Mouse (Mus musculus) hindbrain, postnatal 0 days (tissue): ENCODE measurements around the gene Olfr364-ps1. TPM values are rescaled to one million over a fixed set of nuclear protein-coding genes. Genes with fewer than 3 reads are reported as not detected.

ENCODE experiments used
- ATAC-seq: fragments of 200-750 bp; cut with Nextera tagmentation; 2 replicates; pipeline ENCODE4 v1.8.0; 2017; ENCODE audit warnings: mild to moderate bottlenecking, moderate TSS enrichment, moderate library complexity
- DNase-seq: peaks from one replicate; pipeline ENCODE4 v3.0.0-alpha.2; 2015; ENCODE audit warnings: low spot score
- H3K27ac ChIP-seq: fragments of 300-500 bp; sonication (generic); 2 replicates; pipeline ENCODE4 v1.5.1; 2014; ENCODE audit warnings: mild to moderate bottlenecking
- H3K27me3 ChIP-seq: fragments of 300-500 bp; sonication (generic); 2 replicates; pipeline ENCODE4 v1.6.1; 2014; ENCODE audit warnings: low read length, mixed read lengths; ENCODE audit not compliant: insufficient read depth
- H3K36me3 ChIP-seq: fragments of 300-500 bp; sonication (generic); 2 replicates; pipeline ENCODE4 v1.6.1; 2014; ENCODE audit warnings: low read length, mixed read lengths; ENCODE audit not compliant: insufficient read depth
- H3K4me1 ChIP-seq: fragments of 300-500 bp; sonication (generic); 2 replicates; pipeline ENCODE4 v1.6.1; 2014; ENCODE audit warnings: antibody characterized with exemption, low read length, mixed read lengths; ENCODE audit not compliant: insufficient read depth
- H3K4me2 ChIP-seq: fragments of 300-500 bp; sonication (generic); 2 replicates; pipeline ENCODE4 v1.6.1; 2014; ENCODE audit warnings: low read depth, mild to moderate bottlenecking, low read length, moderate library complexity, mixed read lengths
- H3K4me3 ChIP-seq: fragments of 300-500 bp; sonication (generic); 2 replicates; pipeline ENCODE4 v1.5.1; 2014; ENCODE audit warnings: low read length
- H3K9ac ChIP-seq: fragments of 300-500 bp; sonication (generic); replicated peaks from 2 replicates; pipeline ENCODE4 v1.6.1; 2014; ENCODE audit warnings: mild to moderate bottlenecking, low read length, moderate library complexity, mixed read lengths
- H3K9me3 ChIP-seq: fragments of 300-500 bp; sonication (generic); 2 replicates; pipeline ENCODE4 v1.6.1; 2016; ENCODE audit warnings: low read length, mixed read lengths
- CTCF ChIP-seq: IDR thresholded peaks from 2 replicates; pipeline ENCODE4 v1.5.1; 2016; ENCODE audit warnings: antibody characterized with exemption, control low read depth, low read depth
- WGBS: fragments of 180-500 bp; shearing (Covaris S2); extraction: QIAGEN DNeasy Blood & Tissue Kit; methylation state at CpG from one replicate; pipeline ENCODE4 v1.1.7; 2014; 5-methylcytosine and 5-hydroxymethylcytosine counted together
- polyA plus RNA-seq: library from polyadenylated mRNA; unstranded; fragments of >200 nt; fragmentation: Nextera tagmentation; extraction: Ambion mirVana; gene quantifications from 2 replicates; pipeline ENCODE4 v1.2.1, GENCODE M21; 2015
- total RNA-seq: library from RNA; depleted of rRNA; stranded (reverse); fragments of >200 nt; gene quantifications from 2 replicates; pipeline ENCODE4 v1.2.3, GENCODE M21; 2014; rRNA removed

Gene Olfr364-ps1
- not detected in 2 replicates for total RNA-seq
- not detected in 2 replicates for polyA plus RNA-seq

DNA sequence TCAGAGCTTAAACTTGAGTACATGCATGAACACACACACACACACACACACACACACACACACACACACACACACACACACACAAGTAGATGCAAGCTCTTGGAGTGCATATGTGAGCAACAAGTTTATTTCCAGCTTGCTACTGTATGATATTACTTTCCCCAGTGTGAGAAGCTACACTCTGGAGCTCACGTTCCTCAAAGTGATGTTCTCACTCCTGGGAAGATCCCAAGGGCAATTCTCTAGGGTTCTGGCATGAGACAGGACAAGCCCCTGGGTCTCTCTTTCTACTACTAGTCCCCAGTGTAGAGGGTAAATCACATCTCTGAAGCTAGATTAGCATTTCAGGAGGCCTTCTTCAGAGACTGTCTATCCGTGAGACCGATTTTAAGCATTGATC is at the start of gene Olfr364-ps1:
Gene Olfr364-ps1 (plus strand): TSS at position 301 of the 400 bp plus-strand sequence.
- H3K4me3 ChIP-seq: no peak within 1 kb of the TSS
- DNase-seq (no peak), ATAC-seq (no peak)
- H3K9me3 ChIP-seq: peaks cover 4% of the 10 kb centered on the region; the same call in 1 of the 2 replicates
- TF ChIP-seq CTCF: no peak
- H3K36me3 ChIP-seq: no peaks in the 10 kb centered on the region
- no peak within 1 kb of the TSS for H3K4me2 ChIP-seq
- no peaks in the 10 kb centered on the region for H3K4me1 ChIP-seq
- H3K27me3 ChIP-seq: no peaks in the 10 kb centered on the region
- 85% methylated on average over 3 of the region's 3 CpGs for WGBS
- no peak within 1 kb of the TSS for H3K9ac ChIP-seq
- H3K27ac ChIP-seq: no peak within 1 kb of the TSS

DNA sequence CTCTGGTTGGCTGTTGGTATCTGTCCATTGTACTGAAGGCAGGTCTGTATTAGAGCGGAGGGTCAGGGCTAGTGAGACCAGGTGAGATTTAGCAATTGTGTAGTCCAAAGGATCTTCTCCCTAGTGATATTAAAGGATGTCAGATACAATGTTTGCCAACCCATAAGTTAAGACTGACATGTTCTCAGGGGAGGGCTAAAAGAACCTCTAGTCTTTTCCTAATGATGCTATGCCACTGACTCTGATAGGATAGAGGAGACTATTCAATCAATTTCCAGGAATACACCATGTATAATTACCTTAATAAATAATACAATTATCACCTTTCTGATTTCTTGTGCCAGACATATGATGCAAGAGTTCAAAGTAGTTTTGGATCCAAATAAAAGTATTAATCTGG is 21.3 kb upstream of the Olfr364-ps1 start, which contains the start of gene Olfr362:
Gene Olfr362 (minus strand): TSS at position 101 of the 400 bp plus-strand sequence.
- H3K9ac ChIP-seq: no peak within 1 kb of the TSS
- TF ChIP-seq CTCF: no peak
- H3K4me3 ChIP-seq: no peak within 1 kb of the TSS
- no peaks in the 10 kb centered on the region for H3K4me1 ChIP-seq
- H3K27me3 ChIP-seq: no peaks in the 10 kb centered on the region
- no peaks in the 10 kb centered on the region for H3K36me3 ChIP-seq
- no peak within 1 kb of the TSS for H3K4me2 ChIP-seq
- ATAC-seq: no peak
- H3K27ac ChIP-seq: no peak within 1 kb of the TSS
- WGBS: 81% methylated on average over 1 of the region's 1 CpGs
- no peak for DNase-seq
- H3K9me3 ChIP-seq: 0 out of 2 replicates have a peak, but pooled peaks cover 3% of the 10 kb centered on the region

DNA sequence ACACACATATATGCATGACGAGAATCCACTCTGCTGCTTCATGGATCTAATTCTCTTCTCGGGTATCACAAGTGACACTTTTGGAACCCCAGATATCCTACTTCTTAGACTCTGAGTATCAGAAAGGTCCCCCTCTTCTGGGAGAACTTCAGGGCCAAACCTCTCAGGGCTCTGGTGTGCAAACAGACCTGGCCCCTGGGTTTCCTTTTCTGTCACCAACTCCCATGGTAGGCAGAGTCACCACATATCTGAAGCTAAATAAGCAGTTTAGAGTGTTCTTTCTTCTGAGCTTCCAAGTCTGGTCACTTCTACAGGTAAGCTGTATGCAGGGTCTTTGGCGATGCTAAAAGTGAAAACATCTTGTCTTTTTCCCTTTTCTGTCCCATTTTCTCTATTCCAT is 48.8 kb downstream of the Olfr364-ps1 start, which contains the start of gene Olfr365:
Gene Olfr365 (plus strand): TSS at position 301 of the 400 bp plus-strand sequence.
- no peak for TF ChIP-seq CTCF
- no peak for DNase-seq
- Histone ChIP-seq H3K9me3 (no peaks in the 10 kb centered on the region), H3K27me3 (no peaks in the 10 kb centered on the region), H3K9ac (no peak within 1 kb of the TSS), H3K4me1 (no peaks in the 10 kb centered on the region), H3K4me2 (no peak within 1 kb of the TSS), H3K4me3 (no peak within 1 kb of the TSS), H3K36me3 (no peaks in the 10 kb centered on the region), H3K27ac (no peak within 1 kb of the TSS)
- ATAC-seq: no peak
- WGBS: 81% methylated on average over 3 of the region's 3 CpGs

Other genes with a start within 250 kb of the Olfr364-ps1 start
- gene Olfr353, start 246.4 kb upstream of the Olfr364-ps1 start, total RNA-seq: not detected in 2 replicates
- not detected in 2 replicates for gene Olfr353, start 246.4 kb upstream of the Olfr364-ps1 start, polyA plus RNA-seq
- not detected in 2 replicates for gene Olfr354, start 233.6 kb upstream of the Olfr364-ps1 start, total RNA-seq
- not detected in 2 replicates for gene Olfr354, start 233.6 kb upstream of the Olfr364-ps1 start, polyA plus RNA-seq
- not detected in 2 replicates for gene Olfr355, start 210.4 kb upstream of the Olfr364-ps1 start, total RNA-seq
- gene Olfr355, start 210.4 kb upstream of the Olfr364-ps1 start, polyA plus RNA-seq: not detected in 2 replicates
- gene Olfr356, start 202.2 kb upstream of the Olfr364-ps1 start, total RNA-seq: not detected in 2 replicates
- not detected in 2 replicates for gene Olfr356, start 202.2 kb upstream of the Olfr364-ps1 start, polyA plus RNA-seq
- not detected in 2 replicates for gene Olfr357, start 145.5 kb upstream of the Olfr364-ps1 start, total RNA-seq
- gene Olfr357, start 145.5 kb upstream of the Olfr364-ps1 start, polyA plus RNA-seq: not detected in 2 replicates
- not detected in 2 replicates for gene Olfr358, start 130.0 kb upstream of the Olfr364-ps1 start, total RNA-seq
- not detected in 2 replicates for gene Olfr358, start 130.0 kb upstream of the Olfr364-ps1 start, polyA plus RNA-seq
- not detected in 2 replicates for gene Olfr360, start 73.6 kb upstream of the Olfr364-ps1 start, total RNA-seq
- not detected in 2 replicates for gene Olfr360, start 73.6 kb upstream of the Olfr364-ps1 start, polyA plus RNA-seq
- not detected in 2 replicates for gene Olfr361, start 50.0 kb upstream of the Olfr364-ps1 start, total RNA-seq
- not detected in 2 replicates for gene Olfr361, start 50.0 kb upstream of the Olfr364-ps1 start, polyA plus RNA-seq
- gene Olfr362, start 21.4 kb upstream of the Olfr364-ps1 start, total RNA-seq: not detected in 2 replicates
- gene Olfr362, start 21.4 kb upstream of the Olfr364-ps1 start, polyA plus RNA-seq: not detected in 2 replicates
- not detected in 2 replicates for gene Olfr365, start 48.9 kb downstream of the Olfr364-ps1 start, total RNA-seq
- not detected in 2 replicates for gene Olfr365, start 48.9 kb downstream of the Olfr364-ps1 start, polyA plus RNA-seq
- not detected in 2 replicates for gene Olfr366, start 72.3 kb downstream of the Olfr364-ps1 start, total RNA-seq
- not detected in 2 replicates for gene Olfr366, start 72.3 kb downstream of the Olfr364-ps1 start, polyA plus RNA-seq
- not detected in 2 replicates for gene Olfr368, start 187.2 kb downstream of the Olfr364-ps1 start, total RNA-seq
- gene Olfr368, start 187.2 kb downstream of the Olfr364-ps1 start, polyA plus RNA-seq: not detected in 2 replicates
- gene Pdcl, start 220.0 kb downstream of the Olfr364-ps1 start, total RNA-seq: 33.5 and 35.9 TPM in 2 replicates
- 39.9 and 41.1 TPM in 2 replicates for gene Pdcl, start 220.0 kb downstream of the Olfr364-ps1 start, polyA plus RNA-seq